Mouse (Mus musculus): Measurements from ENCODE around the gene B2m. TPM values are rescaled to one million over a fixed set of nuclear protein-coding genes. Genes with fewer than 3 reads are reported as not detected.

The B2m gene
- total RNA-seq, 2 experiments from 2014 or later, result 60.6 to 85.4 TPM

- intact Hi-C loops (cut with DNase I), result no loop called here
- DNase-seq, result no peak
- H3K27ac ChIP-seq, result no peak overlapping the region
- TF ChIP-seq CTCF (IDR thresholded peaks at IDR 0.05), result no peak
- H3K4me3 ChIP-seq, result no peak overlapping the region
These were observed 14.9 kb upstream of the B2m start for GRCm38 (mm10) chr2:122132618-122133017.

DNA sequence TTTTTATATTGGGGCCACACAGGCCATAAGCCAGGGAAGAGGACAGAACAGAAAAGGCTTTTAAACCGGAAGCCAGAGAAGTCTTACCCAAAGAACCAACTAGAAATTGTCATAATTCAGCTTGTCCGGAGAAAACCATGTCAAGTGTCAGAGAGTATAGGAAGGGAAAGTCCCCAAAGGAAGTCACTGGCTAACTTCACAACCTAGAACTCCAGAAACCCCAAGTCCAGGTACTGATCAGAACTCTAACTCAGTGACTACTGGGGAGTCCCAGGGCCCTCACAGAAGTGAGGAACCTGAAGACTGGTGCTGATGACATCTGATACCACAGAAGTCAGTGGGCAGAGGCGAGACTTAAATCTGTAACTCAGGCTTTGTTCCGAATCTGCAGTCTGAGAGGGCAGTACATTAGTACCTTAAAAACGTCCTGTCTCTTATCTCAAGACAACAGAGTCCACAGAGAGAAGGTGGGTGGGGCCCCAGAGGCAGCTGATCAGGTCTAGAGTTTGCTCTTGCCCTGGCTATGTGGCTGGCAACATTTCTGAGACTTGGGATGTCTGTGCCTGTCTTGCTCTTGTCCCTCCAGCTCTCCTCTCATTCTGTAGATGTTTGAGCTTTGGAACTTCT lies 9.5 kb upstream of the B2m start:
- TF ChIP-seq CTCF (IDR thresholded peaks at IDR 0.05), result no peak

DNA sequence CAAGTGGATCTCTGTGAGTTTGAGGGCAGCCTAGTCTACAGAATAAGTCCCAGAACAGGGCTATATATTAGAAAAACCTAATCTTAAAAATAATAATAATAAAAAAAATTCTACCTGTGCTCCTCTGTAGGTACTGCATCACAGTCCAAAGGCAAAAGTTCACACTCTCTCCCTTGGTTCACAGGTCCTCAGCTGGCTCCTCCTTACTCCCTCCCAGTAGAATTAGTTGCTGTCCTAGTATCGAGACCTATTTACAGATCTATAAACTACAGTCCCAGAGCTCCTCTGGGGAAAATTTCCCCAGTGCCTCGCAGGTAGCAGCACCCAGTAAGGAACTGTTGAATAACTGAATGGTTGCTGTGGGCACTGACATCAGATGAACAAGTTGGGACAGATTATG lies 6.7 kb upstream of the B2m start:
- H3K27ac ChIP-seq, result no peak overlapping the region
- DNase-seq, result no peak
- TF ChIP-seq CTCF (IDR thresholded peaks at IDR 0.05), result no peak
- intact Hi-C loops (cut with DNase I), result no loop called here
- no peak overlapping the region for H3K4me3 ChIP-seq

More for the DNA sequence above, 9.5 kb upstream of the B2m start:
- no peak overlapping the region for H3K4me3 ChIP-seq
- no peak overlapping the region for H3K27ac ChIP-seq
- intact Hi-C loops (cut with DNase I), result no loop called here
- no peak for DNase-seq

DNA sequence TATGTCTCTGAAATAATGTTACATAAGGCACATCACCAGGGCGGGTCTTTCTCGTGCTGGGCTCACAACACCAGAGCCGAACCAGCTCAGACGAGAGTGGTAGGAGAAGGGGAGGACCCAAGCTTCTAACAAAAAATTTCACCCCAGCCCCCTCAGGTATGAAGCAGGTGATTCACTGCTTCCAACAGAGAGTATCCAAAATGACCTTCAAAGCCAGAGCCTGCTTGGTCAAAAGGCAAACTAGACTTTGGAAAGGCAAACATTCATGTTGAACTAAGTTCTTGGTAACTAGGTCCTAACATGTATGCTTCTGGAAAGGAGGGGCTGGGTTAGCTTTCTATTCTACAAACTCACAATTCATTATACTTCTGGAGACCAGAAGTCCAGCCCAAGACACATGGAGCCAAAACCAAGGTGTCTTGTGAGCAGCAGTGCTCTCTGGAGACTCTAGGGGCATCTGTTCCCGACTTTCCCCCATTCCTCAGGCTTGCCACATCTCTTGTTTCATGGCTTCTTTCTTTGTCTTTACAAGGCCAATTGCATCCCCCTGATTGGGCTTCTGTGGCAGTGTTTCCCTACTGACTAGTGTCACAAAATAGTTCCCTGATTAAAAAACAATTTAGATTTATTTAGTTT lies 6.0 kb upstream of the B2m start:
- intact Hi-C loops (cut with DNase I), result no loop called here
- H3K4me3 ChIP-seq, result no peak overlapping the region
- DNase-seq, result no peak
- no peak for TF ChIP-seq CTCF (IDR thresholded peaks at IDR 0.05)
- no peak overlapping the region for H3K27ac ChIP-seq

DNA sequence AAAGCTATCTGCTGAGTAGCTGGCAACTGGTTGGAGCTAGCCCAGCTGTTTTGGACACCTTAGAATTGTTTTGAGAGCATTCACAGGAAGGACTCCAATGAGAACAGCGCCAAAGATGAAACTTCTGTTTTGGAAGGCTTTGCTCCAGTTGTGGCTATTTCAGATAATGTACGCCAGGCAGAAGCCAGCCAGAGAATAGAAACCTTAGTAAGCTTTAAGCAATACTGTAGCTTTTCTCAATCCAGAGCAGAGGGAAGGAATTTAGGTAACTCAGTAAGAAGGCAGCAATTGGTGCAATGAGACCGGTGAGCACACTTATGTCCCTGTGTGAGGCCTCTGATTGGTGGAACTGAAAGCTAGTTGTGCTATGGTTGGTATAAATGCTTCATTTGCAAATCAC lies 4.4 kb upstream of the B2m start:
- no peak for TF ChIP-seq CTCF (IDR thresholded peaks at IDR 0.05)

GRCm38 (mm10) chr2:122145756-122146155 lies 1.7 kb upstream of the B2m start:
- Histone ChIP-seq H3K27ac (no peak overlapping the region), H3K4me3 (no peak overlapping the region)
- no peak for DNase-seq
- intact Hi-C loops (cut with DNase I), result no loop called here
- no peak for TF ChIP-seq CTCF (IDR thresholded peaks at IDR 0.05)

More for the DNA sequence above, 4.4 kb upstream of the B2m start:
- DNase-seq, result no peak
- intact Hi-C loops (cut with DNase I), result no loop called here
- H3K4me3 ChIP-seq, result no peak overlapping the region
- H3K27ac ChIP-seq, result no peak overlapping the region

- intact Hi-C loops (cut with DNase I), result no loop called here
- TF ChIP-seq CTCF (IDR thresholded peaks at IDR 0.05), result no peak
- Histone ChIP-seq H3K4me3 (peak overlapping the region; percentile 83), H3K27ac (peak overlapping the region; percentile 96)
- peak; percentile 35 for DNase-seq
These were observed 799 bp upstream of the B2m start for GRCm38 (mm10) chr2:122146687-122147086.

DNA sequence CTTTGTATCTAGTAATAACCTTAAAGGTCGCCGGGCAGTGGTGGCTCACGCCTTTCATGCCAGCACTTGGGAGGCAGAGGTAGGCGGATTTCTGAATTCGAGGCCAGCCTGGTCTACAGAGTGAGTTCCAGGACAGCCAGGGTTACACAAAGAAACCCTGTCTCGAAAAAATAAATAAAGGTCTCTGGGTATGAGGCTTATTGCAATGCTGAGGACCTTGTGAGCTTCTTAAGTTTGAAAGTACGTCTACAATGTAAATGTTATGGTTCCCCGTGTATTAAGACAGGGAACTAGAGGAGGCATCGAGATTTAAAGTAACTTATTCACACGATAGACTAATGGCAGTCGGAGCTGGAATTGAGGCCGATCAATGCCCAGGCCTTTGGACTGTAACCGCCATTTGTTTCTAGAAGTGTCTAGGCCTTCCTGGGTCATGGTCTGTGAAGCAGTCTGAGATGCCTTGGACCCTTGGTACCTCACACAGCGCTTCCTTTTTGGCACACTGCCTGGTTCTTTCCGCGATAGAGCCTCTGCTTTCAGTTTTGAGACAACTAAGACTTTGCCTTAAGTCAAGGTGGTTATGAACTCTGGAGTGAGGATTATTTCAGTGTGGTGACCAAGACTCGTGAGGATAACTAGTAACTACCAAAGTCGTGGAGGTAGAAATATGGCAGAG lies 894 bp downstream of the B2m start:
- DNase-seq, result peak; percentile 72
- intact Hi-C loops (cut with DNase I), result loop anchor here (1.0 kb wide), 1 partner anchor 30 kb away; the partner anchor contains the start of gene Spg11
- Histone ChIP-seq H3K4me3 (peak overlapping the region; percentile 83), H3K27ac (peak overlapping the region; percentile 96)
- no peak for TF ChIP-seq CTCF (IDR thresholded peaks at IDR 0.05)

- peak overlapping the region; percentile 83 for H3K4me3 ChIP-seq
- intact Hi-C loops (cut with DNase I), result no loop called here
- DNase-seq, result no peak
- H3K27ac ChIP-seq, result no peak overlapping the region; the same call in 1 of the 2 replicates
- no peak for TF ChIP-seq CTCF (IDR thresholded peaks at IDR 0.05)
These were observed 1.8 kb downstream of the B2m start for GRCm38 (mm10) chr2:122149316-122149715.

GRCm38 (mm10) chr2:122149716-122150115 lies 2.2 kb downstream of the B2m start:
- no peak overlapping the region for H3K27ac ChIP-seq
- no peak for TF ChIP-seq CTCF (IDR thresholded peaks at IDR 0.05)
- intact Hi-C loops (cut with DNase I), result no loop called here
- peak overlapping the region; percentile 83 for H3K4me3 ChIP-seq
- DNase-seq, result no peak

DNA sequence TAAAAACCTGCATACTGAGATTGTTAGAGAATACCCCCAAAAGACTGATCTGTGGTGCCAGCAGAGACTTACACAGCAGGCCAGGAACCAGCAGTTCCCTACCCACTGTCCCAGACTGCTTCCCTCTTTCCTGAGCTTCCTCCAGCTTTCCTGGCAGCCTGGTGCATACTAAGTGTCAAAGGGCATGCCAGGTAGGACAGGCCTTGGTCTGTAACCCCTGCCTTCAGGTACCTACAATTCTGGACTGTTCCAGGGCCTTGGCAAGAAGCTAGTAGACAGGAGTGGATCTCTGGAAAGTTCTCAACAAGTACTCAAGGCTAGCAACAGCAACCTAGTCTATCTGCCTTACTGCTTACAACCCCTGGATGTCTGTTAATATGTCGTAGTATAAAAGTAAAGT lies 3.7 kb downstream of the B2m start:
- Histone ChIP-seq H3K27ac (no peak overlapping the region), H3K4me3 (no peak overlapping the region)
- intact Hi-C loops (cut with DNase I), result no loop called here
- TF ChIP-seq CTCF (IDR thresholded peaks at IDR 0.05), result no peak
- no peak for DNase-seq

- H3K27ac ChIP-seq, result no peak overlapping the region
- no peak overlapping the region for H3K4me3 ChIP-seq
- intact Hi-C loops (cut with DNase I), result no loop called here
- DNase-seq, result no peak
- TF ChIP-seq CTCF (IDR thresholded peaks at IDR 0.05), result no peak
These were observed 5.4 kb downstream of the B2m start for GRCm38 (mm10) chr2:122152850-122153249.

DNA sequence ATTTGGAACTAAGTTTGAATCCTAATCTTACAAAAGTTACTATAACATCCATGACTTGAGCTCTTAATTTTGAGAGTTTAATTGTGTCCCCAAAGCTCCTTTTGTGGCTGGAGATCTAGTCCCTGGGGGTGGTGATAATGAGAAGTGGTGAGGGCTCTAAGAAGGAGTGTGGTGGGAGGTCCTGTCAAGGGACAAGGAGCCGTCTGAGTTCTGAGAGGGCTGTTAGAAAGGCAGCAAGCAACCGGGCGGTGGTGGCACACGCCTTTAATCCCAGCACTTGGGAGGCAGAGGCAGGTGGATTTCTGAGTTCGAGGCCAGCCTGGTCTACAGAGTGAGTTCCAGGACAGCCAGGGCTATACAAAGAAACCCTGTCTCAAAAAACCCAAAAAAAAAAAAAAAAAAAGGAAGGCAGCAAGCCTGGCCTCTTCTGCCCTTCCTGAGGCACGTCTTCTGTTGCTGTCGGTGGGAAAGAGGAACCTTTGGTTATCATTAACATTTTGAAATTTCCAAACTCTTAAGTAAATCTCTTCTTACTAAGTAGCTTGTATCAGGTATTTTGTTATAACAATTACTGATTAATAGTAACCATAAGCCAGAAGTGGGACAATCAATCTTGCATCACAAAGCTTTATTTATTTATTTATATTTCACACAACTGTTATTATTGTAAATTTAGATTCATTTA lies 6.3 kb downstream of the B2m start:
- intact Hi-C loops (cut with DNase I), result no loop called here
- TF ChIP-seq CTCF (IDR thresholded peaks at IDR 0.05), result no peak
- no peak for DNase-seq
- Histone ChIP-seq H3K4me3 (no peak overlapping the region), H3K27ac (no peak overlapping the region)
